Mouse (Mus musculus) retina, embryonic 14.5 days (tissue): ENCODE data around the gene 4921504E06Rik.

Experiments
- DNase-seq: peaks from one replicate; pipeline ENCODE4 v3.0.0-alpha.2; 2015; ENCODE audit warnings: low spot score

The 4921504E06Rik gene

DNA sequence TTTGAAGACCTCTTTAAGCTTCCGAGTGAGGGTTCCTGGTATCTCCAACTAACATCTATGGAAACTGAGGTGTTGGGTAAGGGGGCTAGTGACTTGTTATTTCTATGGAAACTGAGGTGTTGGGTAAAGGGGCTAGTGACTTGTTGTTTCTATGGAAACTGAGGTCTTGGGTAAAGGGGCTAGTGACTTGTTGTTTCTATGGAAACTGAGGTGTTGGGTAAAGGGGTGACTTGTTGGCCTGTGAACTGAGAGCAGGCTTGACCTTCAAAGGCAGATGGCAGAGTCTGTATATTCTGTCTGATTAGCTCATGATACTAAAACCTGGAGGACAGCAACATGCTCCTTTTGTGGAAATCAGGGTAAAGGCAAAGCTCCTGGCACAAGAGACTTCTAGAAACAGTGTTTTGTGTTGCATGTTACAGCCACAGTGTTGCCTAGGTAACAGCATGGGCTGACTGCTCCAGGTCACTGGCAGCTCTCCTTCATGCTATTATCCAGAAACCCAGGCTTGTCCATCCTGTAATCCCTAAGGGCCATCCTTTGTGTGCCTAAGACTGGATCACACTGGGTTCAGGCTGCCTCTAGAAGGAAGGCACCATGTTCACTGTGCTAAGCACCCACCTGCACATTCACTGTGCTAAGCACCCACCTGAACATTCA is 133.9 kb downstream of the 4921504E06Rik start:
- DNase-seq: no peak

- no peak for DNase-seq
Observed at GRCm38 (mm10) chr2:19416066-19416465, 137.6 kb downstream of the 4921504E06Rik start.

- peak; percentile 96 for DNase-seq
Observed at GRCm38 (mm10) chr2:19415063-19415521, 138.6 kb downstream of the 4921504E06Rik start.

DNA sequence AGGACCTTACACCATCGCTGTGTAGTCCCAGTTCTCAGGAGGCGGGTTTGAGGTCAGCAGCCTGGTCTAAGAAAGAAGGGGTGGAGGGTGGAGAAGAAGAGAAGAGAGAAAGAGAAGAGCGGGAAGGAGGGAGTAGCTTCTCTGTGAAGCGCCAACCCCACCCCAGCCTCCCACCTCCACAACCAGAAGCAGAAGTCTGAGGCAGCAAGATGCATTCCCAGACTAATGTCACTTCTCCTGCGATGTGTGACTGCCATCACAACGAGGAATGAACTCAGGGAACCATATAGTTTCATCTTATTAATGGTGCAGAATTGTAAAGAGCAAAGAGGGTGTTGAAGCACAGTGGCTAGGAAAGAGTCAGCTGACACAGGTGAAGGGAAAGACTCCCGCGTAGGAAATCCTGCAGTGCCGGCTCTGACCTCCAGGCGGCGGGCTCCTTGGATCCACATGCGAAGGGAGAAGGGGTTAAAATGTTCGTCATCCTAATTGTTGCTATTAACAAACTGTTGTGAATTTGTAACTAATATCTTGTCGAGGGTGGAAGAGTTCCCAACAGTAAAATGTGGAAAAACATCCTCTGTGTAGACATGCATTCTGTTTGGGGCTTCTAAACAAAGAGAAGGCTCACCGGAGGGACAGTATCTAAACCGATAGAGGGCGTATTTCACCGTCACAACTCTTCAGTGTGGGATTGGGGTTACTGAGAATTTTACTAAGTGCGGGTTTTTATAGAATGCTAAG is 139.3 kb downstream of the 4921504E06Rik start:
- peak; percentile 84 for DNase-seq
